Mouse (Mus musculus): ENCODE measurements around the gene Heatr1.

DNA sequence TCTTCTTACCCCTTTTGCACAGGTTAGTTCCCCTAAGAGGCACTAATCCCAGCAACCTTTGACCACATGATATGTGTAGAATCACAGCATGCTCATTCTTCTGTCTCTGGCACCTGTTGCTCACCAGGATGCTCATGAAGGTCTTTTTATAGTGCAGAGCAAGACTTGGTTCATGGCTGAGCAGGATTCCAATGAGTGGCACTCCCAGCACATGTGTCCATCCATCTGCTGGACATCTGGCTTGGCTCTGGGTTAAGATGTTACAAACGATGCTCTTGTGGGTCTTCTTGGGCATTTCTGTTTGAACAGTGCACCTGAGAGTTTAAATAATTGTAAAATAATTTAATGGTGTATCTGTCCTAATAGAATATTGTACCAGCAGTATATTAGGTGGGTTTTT, 18.0 kb upstream of the Heatr1 start:
- no peak for TF ChIP-seq CTCF (IDR thresholded peaks at IDR 0.05; ENCODE audit: borderline replicate concordance, control insufficient read depth, extremely low read depth, insufficient read depth, low read length, poor library complexity)
- TF ChIP-seq POLR2A (IDR thresholded peaks at IDR 0.05; ENCODE audit: control insufficient read depth, extremely low read depth, insufficient read depth, low read length, poor library complexity), result no peak

Data from thymus, adult 2 months (tissue).